In the genomic region with DNA sequence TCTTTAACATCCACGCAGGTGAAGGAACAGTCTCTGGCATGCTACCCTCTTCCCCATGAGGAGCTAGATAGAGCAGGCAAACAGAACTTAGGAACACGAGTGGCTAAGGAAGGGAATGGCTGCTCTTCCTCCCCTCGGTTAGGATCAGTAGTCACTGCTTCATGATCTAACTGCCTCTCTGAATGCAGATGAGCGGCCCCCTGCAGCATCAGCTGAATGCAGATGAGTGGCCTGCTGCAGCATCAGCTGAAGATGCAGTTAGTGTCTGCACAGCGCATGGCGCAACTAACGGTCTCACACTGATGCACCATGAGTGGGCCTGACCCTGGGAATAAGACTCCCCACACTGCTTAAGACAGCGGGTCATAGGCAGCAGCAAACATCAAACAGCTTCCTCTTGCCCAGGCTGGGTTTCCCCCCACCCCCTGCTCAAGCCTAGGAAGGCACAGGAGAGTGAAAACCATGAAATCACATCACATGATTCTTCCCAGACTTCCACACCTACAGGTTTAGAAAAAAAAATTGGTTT, we compare ENCODE assay signal across 26 mouse cellular contexts. TPM values are rescaled to one million over a fixed set of nuclear protein-coding genes. Genes with fewer than 3 reads are reported as not detected.
A peak's percentile ranks its signal among the peaks of the same experiment; 100 is the strongest.
DNase-seq lines count a peak whose midpoint lies in the region; ATAC-seq and TF ChIP-seq lines count a peak whose summit lies in the region.
"Had no signal": no experiment of that assay in that cellular context is flagged by ENCODE, and none has a peak within 500 bp of the region (broad histone marks: within the 10 kb centered on the region; RNA-seq: fewer than 3 reads in every experiment).

No protein-coding gene starts in this region.

- no peak overlapping the region for H3K4me3 ChIP-seq in hindbrain, embryonic 13.5 days
- H3K4me3 ChIP-seq in hindbrain, embryonic 12.5 days, result no peak overlapping the region
- H3K4me3 ChIP-seq in E14TG2a.4 (replicated peaks; ENCODE audit: low read length), result peak overlapping the region; percentile 64
- H3K4me3 ChIP-seq in hindbrain, postnatal 0 days (ENCODE audit: low read length), result no peak overlapping the region
- H3K4me3 ChIP-seq in midbrain, embryonic 16.5 days (ENCODE audit: low read depth, low read length), result no peak overlapping the region
- H3K4me3 ChIP-seq in intestine, embryonic 16.5 days (ENCODE audit: low read length), result no peak overlapping the region
- H3K4me3 ChIP-seq: forebrain, embryonic 13.5 days; heart, embryonic 10.5 days; liver, embryonic 15.5 days; lung, embryonic 15.5 days; myocyte had no signal

- H3K36me3 ChIP-seq in hindbrain, embryonic 13.5 days, result peaks cover 50% of the 10 kb centered on the region
- H3K36me3 ChIP-seq in hindbrain, embryonic 12.5 days, result peaks cover 38% of the 10 kb centered on the region
- H3K36me3 ChIP-seq in E14TG2a.4 (ENCODE audit: insufficient read depth, low read length), result peaks cover 29% of the 10 kb centered on the region
- peaks cover 22% of the 10 kb centered on the region; the same call in 1 of the 2 replicates for H3K36me3 ChIP-seq in hindbrain, postnatal 0 days (ENCODE audit: insufficient read depth, low read length)
- H3K36me3 ChIP-seq in midbrain, embryonic 16.5 days (ENCODE audit: control insufficient read depth, insufficient read depth, low read length), result peaks cover 2% of the 10 kb centered on the region; the same call in 1 of the 2 replicates
- no peaks in the 10 kb centered on the region for H3K36me3 ChIP-seq in intestine, embryonic 16.5 days (ENCODE audit: control insufficient read depth, insufficient read depth, low read length)

- TF ChIP-seq CTCF in E14TG2a.4 (conservative IDR thresholded peaks at IDR 0.05; ENCODE audit: low read length), result no peak
- no peak for TF ChIP-seq CTCF in hindbrain, postnatal 0 days (IDR thresholded peaks at IDR 0.05; ENCODE audit: low read depth)

- H3K9ac ChIP-seq in hindbrain, embryonic 13.5 days, result no peak overlapping the region; the same call in 1 of the 2 replicates
- no peak overlapping the region for H3K9ac ChIP-seq in hindbrain, embryonic 12.5 days
- no peak overlapping the region for H3K9ac ChIP-seq in hindbrain, postnatal 0 days (replicated peaks; ENCODE audit: low read length)
- H3K9ac ChIP-seq in midbrain, embryonic 16.5 days (ENCODE audit: low read depth, low read length), result no peak overlapping the region
- no peak overlapping the region for H3K9ac ChIP-seq in intestine, embryonic 16.5 days (ENCODE audit: low read depth, low read length)
- H3K9ac ChIP-seq: forebrain, embryonic 13.5 days; liver, embryonic 15.5 days; lung, embryonic 15.5 days had no signal

- DNase-seq in hindbrain, postnatal 0 days (ENCODE audit: low spot score), result peak; percentile 20
- no peak for DNase-seq in B cell, adult 2 months
- no peak for DNase-seq in urinary bladder, postnatal 10 days (ENCODE audit: low spot score)
- DNase-seq: adrenal gland, postnatal 10 days; cerebellum, adult 8-10 months; gastrocnemius, postnatal 10 days; heart, postnatal 4 days; kidney, postnatal 4 days; layer of hippocampus, adult 9-11 months; left cerebral cortex, postnatal 4 days; liver; lung, postnatal 4 days; thymus, postnatal 25 days had no signal

- no peak for ATAC-seq in hindbrain, embryonic 13.5 days (ENCODE audit: low FRiP score)
- ATAC-seq in hindbrain, embryonic 12.5 days (ENCODE audit: low FRiP score), result no peak
- peak; percentile 51; the same call in 1 of the 2 replicates for ATAC-seq in hindbrain, postnatal 0 days
- ATAC-seq in midbrain, embryonic 16.5 days, result no peak; the same call in 1 of the 2 replicates
- no peak for ATAC-seq in intestine, embryonic 16.5 days
- ATAC-seq: forebrain, embryonic 13.5 days; intestine, postnatal 0 days had no signal

- 49% methylated on average over 8 of the region's 8 CpGs for WGBS in hindbrain, embryonic 13.5 days
- 43% methylated on average over 8 of the region's 8 CpGs for WGBS in hindbrain, embryonic 12.5 days
- 30% methylated on average over 8 of the region's 8 CpGs for WGBS in hindbrain, postnatal 0 days
- 37% methylated on average over 8 of the region's 8 CpGs for WGBS in midbrain, embryonic 16.5 days
- 83% methylated on average over 8 of the region's 8 CpGs for WGBS in intestine, embryonic 16.5 days

- no peaks in the 10 kb centered on the region for H3K9me3 ChIP-seq in hindbrain, embryonic 13.5 days
- no peaks in the 10 kb centered on the region for H3K9me3 ChIP-seq in hindbrain, embryonic 12.5 days (replicated peaks)
- no peaks in the 10 kb centered on the region for H3K9me3 ChIP-seq in E14TG2a.4 (ENCODE audit: low read length)
- no peaks in the 10 kb centered on the region for H3K9me3 ChIP-seq in hindbrain, postnatal 0 days (ENCODE audit: low read length)
- H3K9me3 ChIP-seq in midbrain, embryonic 16.5 days (replicated peaks; ENCODE audit: control insufficient read depth, low read length, poor library complexity, severe bottlenecking), result no peaks in the 10 kb centered on the region
- no peaks in the 10 kb centered on the region for H3K9me3 ChIP-seq in intestine, embryonic 16.5 days (ENCODE audit: control insufficient read depth, low read length)
- H3K9me3 ChIP-seq: forebrain, embryonic 13.5 days; heart, embryonic 10.5 days; liver, embryonic 15.5 days; lung, embryonic 15.5 days had no signal

- no peak overlapping the region for H3K4me2 ChIP-seq in hindbrain, embryonic 13.5 days
- H3K4me2 ChIP-seq in hindbrain, embryonic 12.5 days (replicated peaks), result no peak overlapping the region
- H3K4me2 ChIP-seq in hindbrain, postnatal 0 days (ENCODE audit: low read depth, low read length), result no peak overlapping the region
- H3K4me2 ChIP-seq in midbrain, embryonic 16.5 days (ENCODE audit: low read length), result no peak overlapping the region
- no peak overlapping the region for H3K4me2 ChIP-seq in intestine, embryonic 16.5 days (ENCODE audit: low read depth, low read length)
- H3K4me2 ChIP-seq: forebrain, embryonic 13.5 days; liver, embryonic 15.5 days; lung, embryonic 15.5 days had no signal

- no peaks in the 10 kb centered on the region for H3K27me3 ChIP-seq in hindbrain, embryonic 13.5 days
- H3K27me3 ChIP-seq in hindbrain, embryonic 12.5 days, result no peaks in the 10 kb centered on the region
- no peaks in the 10 kb centered on the region for H3K27me3 ChIP-seq in E14TG2a.4 (ENCODE audit: insufficient read depth, low read length)
- no peaks in the 10 kb centered on the region for H3K27me3 ChIP-seq in hindbrain, postnatal 0 days (ENCODE audit: insufficient read depth, low read length)
- H3K27me3 ChIP-seq in midbrain, embryonic 16.5 days (ENCODE audit: control insufficient read depth, insufficient read depth, low read depth, low read length), result no peaks in the 10 kb centered on the region
- no peaks in the 10 kb centered on the region for H3K27me3 ChIP-seq in intestine, embryonic 16.5 days (replicated peaks; ENCODE audit: control insufficient read depth, insufficient read depth, low read length)
- H3K27me3 ChIP-seq: CH12.LX; forebrain, embryonic 13.5 days; liver, embryonic 15.5 days; lung, embryonic 15.5 days had no signal

- peaks cover 8% of the 10 kb centered on the region for H3K4me1 ChIP-seq in hindbrain, embryonic 13.5 days (replicated peaks)
- H3K4me1 ChIP-seq in hindbrain, embryonic 12.5 days, result peaks cover 7% of the 10 kb centered on the region; the same call in 1 of the 2 replicates
- peaks cover 37% of the 10 kb centered on the region for H3K4me1 ChIP-seq in E14TG2a.4 (replicated peaks; ENCODE audit: low read depth, low read length)
- no peaks in the 10 kb centered on the region for H3K4me1 ChIP-seq in hindbrain, postnatal 0 days (ENCODE audit: insufficient read depth, low read length)
- peaks cover 6% of the 10 kb centered on the region; the same call in 1 of the 2 replicates for H3K4me1 ChIP-seq in midbrain, embryonic 16.5 days (ENCODE audit: control insufficient read depth, insufficient read depth, low read length)
- H3K4me1 ChIP-seq in intestine, embryonic 16.5 days (ENCODE audit: control insufficient read depth, insufficient read depth, low read length), result no peaks in the 10 kb centered on the region
- H3K4me1 ChIP-seq: forebrain, embryonic 13.5 days; heart, embryonic 10.5 days; liver, embryonic 15.5 days; lung, embryonic 15.5 days had no signal

- peak overlapping the region; percentile 70 for H3K27ac ChIP-seq in hindbrain, embryonic 13.5 days
- no peak overlapping the region for H3K27ac ChIP-seq in hindbrain, embryonic 12.5 days
- H3K27ac ChIP-seq in hindbrain, postnatal 0 days, result no peak overlapping the region
- H3K27ac ChIP-seq in midbrain, embryonic 16.5 days (ENCODE audit: low read length), result peak overlapping the region; percentile 12
- H3K27ac ChIP-seq in intestine, embryonic 16.5 days (ENCODE audit: low read length), result no peak overlapping the region
- H3K27ac ChIP-seq: forebrain, embryonic 13.5 days; heart, embryonic 10.5 days; liver, embryonic 15.5 days; lung, embryonic 15.5 days; stomach, postnatal 0 days had no signal

RNA-seq across cellular contexts. Expression of a gene that starts 31.6 kb away (rescaled TPM):
- polyA plus RNA-seq in hindbrain, embryonic 13.5 days (2015; fragmentation: Nextera tagmentation; extraction: Ambion mirVana), result 19.8 and 20.4 TPM in 2 replicates
- 40.5 and 40.6 TPM in 2 replicates for polyA plus RNA-seq in hindbrain, embryonic 12.5 days (2016; fragmentation: Nextera tagmentation; extraction: Ambion mirVana)
- 88.6 and 103 TPM in 2 replicates for total RNA-seq in hindbrain, postnatal 0 days (2014; rRNA removed)
- 10.3 and 10.6 TPM in 2 replicates for polyA plus RNA-seq in hindbrain, postnatal 0 days (2015; fragmentation: Nextera tagmentation; extraction: Ambion mirVana)
- 19.1 and 19.8 TPM in 2 replicates for polyA plus RNA-seq in midbrain, embryonic 16.5 days (2015; fragmentation: Nextera tagmentation; extraction: Ambion mirVana)
- polyA plus RNA-seq in intestine, embryonic 16.5 days (2015; fragmentation: Nextera tagmentation; extraction: Ambion mirVana), result 12.1 and 14.5 TPM in 2 replicates

Comparison
In these comparisons a context has a peak if more than half of its experiments do, and no peak if none do; other contexts are left out.
1. H3K27ac ChIP-seq: peak in hindbrain, embryonic 13.5 days (single experiment) and midbrain, embryonic 16.5 days (single experiment); none in hindbrain, embryonic 12.5 days (single experiment), hindbrain, postnatal 0 days (single experiment) and intestine, embryonic 16.5 days (single experiment).